Comparison of ENCODE assay signal across 9 mouse cellular contexts in the genomic region with DNA sequence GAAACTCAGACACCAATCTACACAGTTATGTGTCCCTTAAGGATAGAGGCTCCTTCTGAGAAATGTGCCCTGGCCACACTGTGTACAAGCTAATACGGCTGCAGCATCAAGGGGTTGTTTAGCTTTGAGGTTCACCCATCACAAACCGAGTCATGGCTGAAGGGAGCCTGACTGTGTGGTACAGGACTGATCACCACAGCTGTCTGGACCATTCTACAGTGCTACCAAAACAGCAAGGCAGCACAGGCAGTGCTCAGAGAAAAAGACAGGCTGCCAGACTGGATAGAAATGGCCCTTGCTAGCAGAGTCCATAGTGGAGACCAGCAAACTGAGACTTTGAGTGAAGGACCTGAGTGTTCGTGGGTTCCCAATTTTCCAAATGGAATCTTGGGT. TPM values are rescaled to one million over a fixed set of nuclear protein-coding genes. Genes with fewer than 3 reads are reported as not detected.
A peak's percentile ranks its signal among the peaks of the same experiment; 100 is the strongest.
DNase-seq lines count a peak whose midpoint lies in the region; ATAC-seq and TF ChIP-seq lines count a peak whose summit lies in the region.
"Had no signal": no experiment of that assay in that cellular context is flagged by ENCODE, and none has a peak within 500 bp of the region (broad histone marks: within the 10 kb centered on the region; RNA-seq: fewer than 3 reads in every experiment).

No protein-coding gene starts in this region.

- TF ChIP-seq POLR2A in MEL (IDR thresholded peaks at IDR 0.05; ENCODE audit: control insufficient read depth in 1 of 2, insufficient read depth in 1 of 2, low read depth in 1 of 2, low read length in 2 of 2, poor library complexity in 1 of 2) = no peak

- TF ChIP-seq EP300 in MEL (IDR thresholded peaks at IDR 0.05; ENCODE audit: low read depth in 1 of 2, low read length in 2 of 2) = no peak

- peaks cover 23% of the 10 kb centered on the region for H3K36me3 ChIP-seq in heart, embryonic 12.5 days
- peaks cover 0 to 2% of the 10 kb centered on the region in 2 experiments; a peak in 1 of 4 replicates for H3K36me3 ChIP-seq in MEL (ENCODE audit: control insufficient read depth in 1 of 2, insufficient read depth in 2 of 2, low read length in 2 of 2)
- H3K36me3 ChIP-seq in hindbrain, embryonic 11.5 days (ENCODE audit: control insufficient read depth, insufficient read depth, low read length) = no peaks in the 10 kb centered on the region
- peaks cover 10% of the 10 kb centered on the region; the same call in 1 of the 2 replicates for H3K36me3 ChIP-seq in midbrain, embryonic 11.5 days (ENCODE audit: control insufficient read depth, insufficient read depth, low read length)

- H3K4me2 ChIP-seq in heart, embryonic 12.5 days = peak overlapping the region; percentile 92
- H3K4me2 ChIP-seq in hindbrain, embryonic 11.5 days (replicated peaks; ENCODE audit: low read depth, low read length) = peak overlapping the region; percentile 71
- peak overlapping the region; percentile 81 for H3K4me2 ChIP-seq in midbrain, embryonic 11.5 days

- H3K4me1 ChIP-seq in heart, embryonic 12.5 days (replicated peaks) = peaks cover 57% of the 10 kb centered on the region
- H3K4me1 ChIP-seq in MEL (ENCODE audit: control insufficient read depth in 1 of 2, insufficient read depth in 2 of 2, low read length in 2 of 2) = peaks cover 0 to 11% of the 10 kb centered on the region in 2 experiments; a peak in 3 of 4 replicates
- no peaks in the 10 kb centered on the region; the same call in none of the 2 replicates for H3K4me1 ChIP-seq in hindbrain, embryonic 11.5 days (replicated peaks; ENCODE audit: control insufficient read depth, insufficient read depth, low read length)
- peaks cover 23% of the 10 kb centered on the region for H3K4me1 ChIP-seq in midbrain, embryonic 11.5 days (ENCODE audit: control insufficient read depth, insufficient read depth, low read length)

- 23% methylated on average over 3 of the region's 3 CpGs for WGBS in heart, embryonic 12.5 days
- 57% methylated on average over 3 of the region's 3 CpGs for WGBS in hindbrain, embryonic 11.5 days
- 58% methylated on average over 3 of the region's 3 CpGs for WGBS in midbrain, embryonic 11.5 days

- peak overlapping the region; percentile 95 for H3K27ac ChIP-seq in heart, embryonic 12.5 days (ENCODE audit: poor library complexity, severe bottlenecking)
- H3K27ac ChIP-seq in MEL (ENCODE audit: control insufficient read depth, low read depth, low read length) = no peak overlapping the region
- H3K27ac ChIP-seq in hindbrain, embryonic 11.5 days (ENCODE audit: low read depth, low read length) = no peak overlapping the region
- H3K27ac ChIP-seq in midbrain, embryonic 11.5 days (ENCODE audit: low read depth, low read length) = no peak overlapping the region

- peaks cover 11% of the 10 kb centered on the region for H3K79me2 ChIP-seq in MEL (ENCODE audit: control insufficient read depth, insufficient read depth, low read length, poor library complexity)

- H3K9me3 ChIP-seq in heart, embryonic 12.5 days (replicated peaks) = no peaks in the 10 kb centered on the region
- no peaks in the 10 kb centered on the region for H3K9me3 ChIP-seq in MEL (replicated peaks; ENCODE audit: insufficient read depth, low read length)
- H3K9me3 ChIP-seq in hindbrain, embryonic 11.5 days (ENCODE audit: control insufficient read depth, low read length) = no peaks in the 10 kb centered on the region
- H3K9me3 ChIP-seq in midbrain, embryonic 11.5 days (ENCODE audit: control insufficient read depth, low read length) = no peaks in the 10 kb centered on the region

- H3K27me3 ChIP-seq in heart, embryonic 12.5 days (replicated peaks) = no peaks in the 10 kb centered on the region
- no peaks in the 10 kb centered on the region for H3K27me3 ChIP-seq in MEL (ENCODE audit: control insufficient read depth in 1 of 2, insufficient read depth in 2 of 2, low read length in 2 of 2)
- H3K27me3 ChIP-seq in hindbrain, embryonic 11.5 days (ENCODE audit: control insufficient read depth, insufficient read depth, low read length) = no peaks in the 10 kb centered on the region
- no peaks in the 10 kb centered on the region for H3K27me3 ChIP-seq in midbrain, embryonic 11.5 days (ENCODE audit: control insufficient read depth, insufficient read depth, low read length)

- peak overlapping the region; percentile 93 for H3K9ac ChIP-seq in heart, embryonic 12.5 days
- H3K9ac ChIP-seq in MEL (ENCODE audit: control insufficient read depth, low read depth, low read length, poor library complexity, severe bottlenecking) = peak overlapping the region; percentile 77
- H3K9ac ChIP-seq in hindbrain, embryonic 11.5 days (ENCODE audit: low read depth, low read length) = peak overlapping the region; percentile 72
- peak overlapping the region; percentile 71 for H3K9ac ChIP-seq in midbrain, embryonic 11.5 days (ENCODE audit: low read length)

- no peak for ATAC-seq in heart, embryonic 12.5 days (ENCODE audit: insufficient number of reproducible peaks, low FRiP score)
- peak; percentile 1; the same call in 1 of the 2 replicates for ATAC-seq in hindbrain, embryonic 11.5 days (ENCODE audit: low FRiP score)
- ATAC-seq in midbrain, embryonic 11.5 days (ENCODE audit: low FRiP score) = no peak

- no peak for TF ChIP-seq CTCF in MEL (IDR thresholded peaks at IDR 0.05 in 2 of 3, conservative IDR thresholded peaks at IDR 0.05 in 1 of 3; ENCODE audit: control insufficient read depth in 1 of 3, insufficient read depth in 1 of 3, low read depth in 2 of 3, low read length in 3 of 3, poor library complexity in 1 of 3, severe bottlenecking in 1 of 3)

- no peak for DNase-seq in heart, adult 8-10 months (ENCODE audit: low spot score)
- no peak for DNase-seq in MEL (ENCODE audit: low read depth, low spot score)
- DNase-seq in hindbrain, embryonic 11.5 days (ENCODE audit: low spot score) = no peak
- no peak for DNase-seq in midbrain, embryonic 11.5 days (ENCODE audit: low spot score, missing footprints)
- DNase-seq in gastrocnemius, postnatal 14 days = no peak
- no peak for DNase-seq in retina, postnatal 1 day
- DNase-seq in right cerebral cortex, adult 18-20 months = no peak
- DNase-seq: spleen, adult 18-20 months had no signal

- intact Hi-C loops in gastrocnemius, postnatal 14 days (cut with DNase I; ENCODE audit: low total_unique reads) = no loop called here

- no peak for TF ChIP-seq RAD21 in MEL (IDR thresholded peaks at IDR 0.05; ENCODE audit: low read depth, low read length)

- H3K4me3 ChIP-seq in heart, embryonic 12.5 days = peak overlapping the region; percentile 94
- peak overlapping the region; percentile 91 to 92 for H3K4me3 ChIP-seq in MEL (ENCODE audit: control insufficient read depth in 1 of 2, insufficient read depth in 1 of 2, low read depth in 2 of 2, low read length in 2 of 2)
- peak overlapping the region; percentile 91 for H3K4me3 ChIP-seq in hindbrain, embryonic 11.5 days (ENCODE audit: low read depth, low read length)
- H3K4me3 ChIP-seq in midbrain, embryonic 11.5 days (ENCODE audit: low read depth, low read length) = peak overlapping the region; percentile 60

TF ChIP-seq in MEL, 35 proteins besides CTCF, POLR2A, EP300 and RAD21 (continues in another document):
- TF ChIP-seq E2F4 (IDR thresholded peaks at IDR 0.05; ENCODE audit: borderline replicate concordance, low read depth, low read length) (no peak), KAT2A (conservative IDR thresholded peaks at IDR 0.05; ENCODE audit: low read depth, low read length) (no peak), USF2 (IDR thresholded peaks at IDR 0.05; ENCODE audit: borderline replicate concordance in 1 of 2, insufficient read depth in 1 of 2, low read depth in 1 of 2, low read length in 2 of 2) (no peak), ZMIZ1 (IDR thresholded peaks at IDR 0.05; ENCODE audit: low read depth, low read length) (no peak)

RNA-seq across cellular contexts. Expression of gene Cst3, which starts 1.3 kb away (rescaled TPM):
- 745 and 758 TPM in 2 replicates for polyA plus RNA-seq in heart, embryonic 12.5 days (2016; fragmentation: Nextera tagmentation; extraction: Ambion mirVana)
- 1,000 to 10,000 TPM in 1 of 4 experiments, 100 to 1,000 TPM in 3; 949 to 1,042 (median 983) TPM for total RNA-seq in heart, adult 8-10 months (2022)
- total RNA-seq in MEL (2012; rRNA removed) = 104 and 114 TPM in 2 replicates
- 100 to 1,000 TPM in 1 of 2 experiments, not detected in 1; 122 TPM for polyA plus RNA-seq in MEL (2012; ENCODE audit: insufficient read depth in 1 of 2, insufficient read length in 2 of 2, low read depth in 1 of 2, low replicate concordance in 2 of 2, missing spikeins in 1 of 2)
- polyA plus RNA-seq in hindbrain, embryonic 11.5 days (2014; fragmentation: Nextera tagmentation; extraction: Ambion mirVana) = 367 and 384 TPM in 2 replicates
- 341 and 346 TPM in 2 replicates for polyA plus RNA-seq in midbrain, embryonic 11.5 days (2014; fragmentation: Nextera tagmentation; extraction: Ambion mirVana)
- total RNA-seq in gastrocnemius, postnatal 14 days (2021) = 100 to 1,000 TPM; 488 to 506 TPM

RNA-seq across cellular contexts. Expression of gene 9230104L09Rik, which starts 9.4 kb away (rescaled TPM):
- 0.48 TPM in 1 of 2 replicates, not detected in the other for polyA plus RNA-seq in heart, embryonic 12.5 days (2016; fragmentation: Nextera tagmentation; extraction: Ambion mirVana)
- total RNA-seq in heart, adult 8-10 months (2022) = 1 to 10 TPM in 2 of 4 experiments, under 1 TPM in 2; 0.63 to 1.4 (median 0.89) TPM
- not detected in 2 replicates for total RNA-seq in MEL (2012; rRNA removed)
- not detected for polyA plus RNA-seq in MEL (2012; ENCODE audit: insufficient read depth in 1 of 2, insufficient read length in 2 of 2, low read depth in 1 of 2, low replicate concordance in 2 of 2, missing spikeins in 1 of 2)
- not detected in 2 replicates for polyA plus RNA-seq in hindbrain, embryonic 11.5 days (2014; fragmentation: Nextera tagmentation; extraction: Ambion mirVana)
- polyA plus RNA-seq in midbrain, embryonic 11.5 days (2014; fragmentation: Nextera tagmentation; extraction: Ambion mirVana) = not detected in 2 replicates
- total RNA-seq in gastrocnemius, postnatal 14 days (2021) = 1 to 10 TPM in 1 of 2 experiments, under 1 TPM in 1; 0.53 to 1.5 TPM

RNA-seq across cellular contexts. Expression of gene Cst9, which starts 39.3 kb away (rescaled TPM):
- polyA plus RNA-seq in heart, embryonic 12.5 days (2016; fragmentation: Nextera tagmentation; extraction: Ambion mirVana) = 1.2 and 1.8 TPM in 2 replicates
- total RNA-seq in heart, adult 8-10 months (2022) = 1 to 10 TPM in 1 of 4 experiments, under 1 TPM in 3; 0.54 to 1.1 (median 0.83) TPM
- total RNA-seq in MEL (2012; rRNA removed) = not detected in 2 replicates
- polyA plus RNA-seq in MEL (2012; ENCODE audit: insufficient read depth in 1 of 2, insufficient read length in 2 of 2, low read depth in 1 of 2, low replicate concordance in 2 of 2, missing spikeins in 1 of 2) = not detected
- polyA plus RNA-seq in hindbrain, embryonic 11.5 days (2014; fragmentation: Nextera tagmentation; extraction: Ambion mirVana) = not detected in 2 replicates
- not detected in 2 replicates for polyA plus RNA-seq in midbrain, embryonic 11.5 days (2014; fragmentation: Nextera tagmentation; extraction: Ambion mirVana)
- total RNA-seq in gastrocnemius, postnatal 14 days (2021) = not detected

RNA-seq across cellular contexts. Expression of gene Cst13, which starts 54.3 kb away (rescaled TPM):
- not detected in 2 replicates for polyA plus RNA-seq in heart, embryonic 12.5 days (2016; fragmentation: Nextera tagmentation; extraction: Ambion mirVana)
- total RNA-seq in heart, adult 8-10 months (2022) = not detected
- total RNA-seq in MEL (2012; rRNA removed) = not detected in 2 replicates
- not detected for polyA plus RNA-seq in MEL (2012; ENCODE audit: insufficient read depth in 1 of 2, insufficient read length in 2 of 2, low read depth in 1 of 2, low replicate concordance in 2 of 2, missing spikeins in 1 of 2)
- not detected in 2 replicates for polyA plus RNA-seq in hindbrain, embryonic 11.5 days (2014; fragmentation: Nextera tagmentation; extraction: Ambion mirVana)
- polyA plus RNA-seq in midbrain, embryonic 11.5 days (2014; fragmentation: Nextera tagmentation; extraction: Ambion mirVana) = not detected in 2 replicates
- total RNA-seq in gastrocnemius, postnatal 14 days (2021) = not detected
